Mouse (Mus musculus) layer of hippocampus, adult 8-10 months (tissue): ENCODE data around the gene Mrpl41. TPM values are rescaled to one million over a fixed set of nuclear protein-coding genes. Genes with fewer than 3 reads are reported as not detected.
"Not testable (repeated sequence)": the region's sequence is repeated elsewhere in the genome, so short reads cannot be mapped to it uniquely, and the experiment has no call there.

ENCODE experiments used
- DNase-seq, 2 experiments: peaks; one replicate each; pipeline ENCODE4 v3.0.0; 2022; ENCODE audit warnings: low spot score in 2 of 2
- total RNA-seq, 4 experiments: library from RNA; stranded (reverse); gene quantifications; 2 replicates each; pipeline ENCODE4 v1.2.4; 2022

Gene Mrpl41
- 10 to 100 TPM; 80.5 to 87.5 (median 85.1) TPM for total RNA-seq

- DNase-seq = peak; percentile 95 to 96
Observed at GRCm38 (mm10) chr2:24974906-24975703, at the start of gene Mrpl41. Gene Mrpl41 (minus strand): TSS chr2:24975098.

DNA sequence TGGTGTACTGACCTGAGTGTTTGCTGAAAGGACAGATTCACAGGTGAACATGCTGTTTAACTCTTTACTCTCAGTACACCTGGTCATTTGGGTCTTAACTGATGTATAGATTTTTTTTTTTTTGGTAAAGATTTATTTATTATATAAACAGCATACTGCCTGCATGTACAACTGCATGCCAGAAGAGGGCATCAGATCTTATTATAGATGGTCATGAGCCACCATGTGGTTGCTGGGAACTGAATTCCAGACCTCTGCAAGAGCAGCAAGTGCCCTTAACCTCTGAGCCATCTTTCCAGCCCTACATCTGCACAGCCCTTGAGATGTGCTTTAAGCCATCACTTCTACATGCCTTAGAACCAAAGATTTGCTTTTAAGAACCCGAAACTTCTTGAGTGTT is 47.8 kb upstream of the Mrpl41 start:
- no peak for DNase-seq

DNA sequence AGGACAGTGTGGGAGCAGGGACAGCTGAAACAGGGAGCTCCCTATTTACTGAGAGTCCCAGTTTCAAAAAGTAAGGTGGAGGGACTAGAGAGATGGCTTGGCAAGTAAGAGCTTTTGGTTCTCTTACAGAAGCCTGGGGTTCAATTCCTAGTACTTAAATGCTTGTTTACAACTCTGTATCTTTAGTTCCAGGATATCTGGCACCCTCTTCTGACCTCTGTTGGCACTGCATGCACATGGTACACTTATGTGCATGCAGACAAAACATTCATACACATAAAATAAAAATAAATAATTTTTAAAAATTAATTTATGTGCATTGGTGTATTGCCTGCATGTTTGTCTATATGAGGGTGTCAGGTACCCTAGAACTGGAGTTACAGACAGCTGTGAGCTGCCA is 33.4 kb upstream of the Mrpl41 start:
- DNase-seq = no peak

DNA sequence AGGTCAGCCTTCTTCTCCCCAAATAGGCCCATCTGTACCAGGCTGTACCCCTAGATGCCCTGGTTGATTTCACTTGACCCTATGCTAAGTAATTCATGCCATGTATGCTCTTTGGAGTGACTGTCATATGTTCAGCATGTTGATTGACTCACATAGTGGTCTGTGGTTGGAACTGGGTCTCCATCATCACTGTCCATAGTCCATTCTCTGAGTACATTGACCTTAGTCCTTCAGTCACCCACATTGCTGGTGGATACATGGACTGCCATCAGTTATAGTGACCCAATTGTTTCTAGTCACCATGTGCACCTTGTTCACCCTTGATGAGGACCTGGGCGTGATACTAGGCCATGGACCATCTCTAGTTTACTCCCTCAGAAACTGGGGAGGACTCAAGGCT is 31.9 kb upstream of the Mrpl41 start:
- DNase-seq = no peak

DNA sequence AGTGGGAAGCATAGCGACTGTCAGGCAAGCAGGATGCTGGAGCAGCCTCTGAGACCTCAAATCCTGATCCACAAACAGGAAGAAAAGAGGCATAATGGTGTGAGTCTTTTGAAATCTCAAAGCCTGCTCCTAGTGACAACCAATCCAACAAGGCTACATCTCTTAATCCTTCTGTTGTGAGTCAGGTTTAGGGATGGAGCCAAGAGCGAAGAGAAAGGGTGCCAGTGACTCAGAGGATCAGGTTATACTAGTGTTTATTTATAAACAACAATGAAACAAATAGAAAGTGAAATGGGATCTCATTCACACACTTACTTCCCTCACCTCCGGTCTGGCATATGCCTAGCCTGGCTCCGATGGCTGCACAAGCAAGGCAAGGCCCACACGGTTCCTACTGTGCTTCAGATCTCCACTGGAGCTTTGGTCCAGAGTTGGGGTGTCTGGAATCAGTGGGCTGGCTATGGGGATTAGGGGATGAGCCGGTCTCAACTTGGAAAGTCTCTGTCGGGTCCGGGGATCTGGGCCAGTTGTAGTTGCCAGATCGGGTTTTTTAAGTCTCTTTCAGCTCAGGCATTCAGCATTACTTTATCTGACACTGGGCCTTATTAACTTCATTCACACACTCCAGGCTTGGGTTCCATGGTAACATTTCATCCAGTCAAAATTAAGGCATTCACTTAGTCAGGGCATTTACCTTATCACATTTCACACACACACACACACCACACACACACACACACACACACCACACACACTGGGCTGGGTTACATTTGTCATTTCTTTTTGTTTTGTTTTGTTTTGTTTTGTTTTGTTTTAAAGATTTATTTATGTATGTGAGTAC is 29.3 kb upstream of the Mrpl41 start:
- no peak for DNase-seq

DNA sequence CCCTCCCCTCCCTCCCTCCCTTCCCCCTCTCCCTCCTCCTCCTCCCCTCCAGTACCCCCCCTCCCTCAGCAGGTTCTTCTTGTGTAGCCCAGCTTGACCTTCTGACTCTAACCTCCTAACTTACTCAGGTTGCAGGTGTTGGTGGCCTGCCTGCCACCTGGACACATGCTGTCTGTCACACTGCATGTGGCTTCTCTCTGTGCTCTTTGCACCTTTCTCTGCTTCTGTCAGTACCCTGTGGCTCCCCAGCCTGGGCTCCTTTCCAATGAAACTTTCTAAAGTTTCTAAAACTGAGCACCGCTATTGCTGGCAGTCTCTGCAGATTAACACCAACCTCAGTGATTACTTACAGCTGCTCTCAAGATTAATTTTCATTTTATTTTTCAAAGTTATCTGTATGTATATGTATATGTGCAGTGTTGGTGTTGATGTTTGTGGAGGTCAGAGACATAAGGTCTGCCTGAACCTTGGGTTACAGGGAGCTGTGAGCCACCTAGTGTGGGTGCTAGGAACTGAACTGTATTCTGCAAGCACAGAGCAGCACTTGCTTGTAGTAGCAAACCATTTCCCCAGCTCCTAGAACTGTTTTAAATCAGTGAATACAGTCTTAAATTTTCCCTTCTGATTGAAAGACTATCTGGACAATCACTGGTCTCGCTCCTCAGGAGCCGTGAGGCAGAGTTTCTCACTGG is 25.8 kb upstream of the Mrpl41 start:
- DNase-seq = no peak

DNA sequence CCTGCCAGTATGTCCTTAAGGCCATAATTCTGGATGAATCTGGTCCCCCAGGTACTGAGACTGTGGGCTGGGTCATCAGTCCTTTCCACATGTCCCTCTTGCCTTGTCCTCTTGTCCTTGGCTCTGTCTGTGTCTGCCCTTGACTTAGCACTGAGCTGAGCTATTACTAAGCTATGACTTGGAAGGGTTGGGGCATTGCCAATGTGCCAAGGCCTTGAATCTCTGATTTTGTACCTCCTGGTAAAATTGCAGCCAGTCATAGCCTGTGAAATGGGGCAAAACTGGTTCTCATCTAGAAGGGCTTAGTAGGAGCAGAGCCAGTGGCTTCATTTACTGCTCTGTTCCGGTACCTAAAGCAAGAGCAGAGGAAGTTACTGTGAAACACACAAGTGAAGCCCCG is 21.6 kb upstream of the Mrpl41 start:
- DNase-seq = no peak

DNA sequence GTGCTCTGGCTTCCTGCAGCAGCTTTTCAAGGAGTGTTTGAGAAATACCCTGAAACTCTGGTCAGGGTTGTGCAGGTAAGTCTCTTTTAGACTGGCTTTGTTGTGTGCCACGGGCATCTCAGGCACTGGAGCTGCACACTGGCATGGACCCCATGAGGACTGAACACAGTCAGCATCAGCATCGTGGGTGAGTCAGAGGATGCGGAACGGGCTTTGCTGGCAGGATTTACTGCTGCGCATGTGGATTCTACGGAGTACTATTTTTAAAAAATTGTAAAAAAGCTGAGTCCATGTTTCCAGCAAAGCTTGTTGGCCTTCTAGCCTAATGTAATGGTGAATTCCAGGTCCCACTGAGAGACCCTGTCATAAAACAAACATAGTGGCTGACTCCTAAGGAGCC is 20.4 kb upstream of the Mrpl41 start:
- peak in 1 of 2 experiments; percentile 51 for DNase-seq

GRCm38 (mm10) chr2:24987762-24988161 is 12.9 kb upstream of the Mrpl41 start:
- no peak for DNase-seq

DNA sequence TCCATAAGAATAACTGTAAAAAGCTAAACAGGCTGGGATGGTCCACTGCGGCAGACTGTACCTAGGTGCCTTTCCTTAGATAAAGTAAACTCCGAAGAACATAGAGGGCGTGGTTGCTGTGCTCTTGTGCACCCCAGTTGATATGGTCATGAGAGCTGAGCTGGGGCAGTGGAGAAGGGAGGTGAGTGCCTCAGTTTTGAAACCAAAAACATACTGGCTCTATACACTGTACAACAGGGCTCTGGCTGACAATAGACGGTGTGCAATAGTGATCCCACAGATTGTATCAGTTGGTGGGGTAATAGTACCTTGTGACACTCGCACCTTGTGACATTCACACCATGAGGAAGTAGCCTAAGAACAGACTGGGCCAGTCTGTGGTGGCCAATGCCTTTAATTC is 2.1 kb upstream of the Mrpl41 start:
- DNase-seq = no peak

- peak; percentile 45 to 56 for DNase-seq
Observed at GRCm38 (mm10) chr2:24975704-24976297, 903 bp upstream of the Mrpl41 start, which contains the start of gene Pnpla7. Gene Pnpla7 (plus strand): TSS chr2:24976033.

DNA sequence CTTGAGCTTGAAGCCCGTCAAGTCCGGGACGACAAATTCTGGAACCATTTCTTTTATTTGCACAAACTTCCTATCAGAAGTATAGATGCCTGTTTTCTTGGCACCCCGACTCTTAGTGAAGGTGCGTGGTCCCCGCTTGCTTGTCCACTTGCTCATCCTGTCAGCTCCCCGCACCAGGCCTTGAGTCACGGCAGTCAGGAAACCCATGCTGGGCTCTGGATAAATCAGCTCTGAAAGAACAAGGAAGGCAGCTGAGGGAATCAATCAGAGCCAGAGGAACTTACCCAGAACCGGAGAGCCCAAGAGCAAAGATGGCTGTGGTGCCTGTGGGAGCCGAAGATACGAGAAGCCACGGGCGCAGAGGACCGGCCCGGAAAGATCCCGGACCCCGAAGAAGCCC is 446 bp downstream of the Mrpl41 start:
- peak in 1 of 2 experiments; percentile 18 for DNase-seq

GRCm38 (mm10) chr2:24970386-24970785 is 4.5 kb downstream of the Mrpl41 start:
- DNase-seq = no peak

GRCm38 (mm10) chr2:24962304-24963000 is 12.4 kb downstream of the Mrpl41 start, which contains the start of gene Dph7:
Gene Dph7 (plus strand): TSS chr2:24962400.
- DNase-seq = peak; percentile 79 to 89

DNA sequence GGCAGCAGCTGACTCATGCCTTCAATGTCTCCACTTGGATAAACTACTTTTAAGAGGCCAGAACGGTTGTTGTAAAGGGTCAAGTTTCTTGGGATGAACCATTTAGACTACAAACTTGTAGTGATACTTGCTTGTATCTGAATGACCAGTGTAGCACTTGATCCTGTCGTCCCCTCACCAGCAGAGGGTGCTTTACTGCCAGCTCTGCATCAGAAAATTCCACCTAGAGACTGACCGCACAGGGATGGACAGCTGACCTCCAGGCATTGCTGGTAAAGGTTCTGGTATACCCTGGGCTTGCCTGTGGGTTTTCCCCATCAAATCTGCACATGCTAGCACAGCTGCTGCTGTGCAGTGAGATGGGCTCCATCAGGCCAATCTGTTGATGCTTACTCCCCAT is 14.0 kb downstream of the Mrpl41 start:
- DNase-seq = no peak

- no peak for DNase-seq
Observed at GRCm38 (mm10) chr2:24952537-24953055, 22.3 kb downstream of the Mrpl41 start.

GRCm38 (mm10) chr2:24950189-24950535 is 24.7 kb downstream of the Mrpl41 start:
- DNase-seq = no peak

- DNase-seq = peak; percentile 94 to 97
Observed at GRCm38 (mm10) chr2:24949421-24950188, 25.3 kb downstream of the Mrpl41 start, which contains the start of gene Zmynd19. Gene Zmynd19 (plus strand): TSS chr2:24949792.

DNA sequence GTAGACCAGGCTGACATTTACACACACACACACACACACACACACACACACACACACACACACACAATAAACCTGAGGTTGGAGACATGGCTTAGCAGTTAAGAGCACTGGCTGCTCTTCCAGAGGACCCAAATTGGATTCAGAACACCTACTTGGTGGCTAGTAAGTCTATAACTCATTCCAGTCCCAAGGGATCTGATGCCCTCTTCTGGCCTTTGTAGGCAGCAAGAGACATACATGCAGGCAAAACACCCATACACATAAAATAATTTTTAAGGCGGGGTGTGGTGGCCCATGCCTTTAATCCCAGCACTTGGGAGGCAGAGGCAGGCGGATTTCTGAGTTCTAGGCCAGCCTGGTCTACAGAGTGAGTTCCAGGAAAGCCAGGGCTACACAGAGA is 30.6 kb downstream of the Mrpl41 start:
- DNase-seq = not testable (repeated sequence)

- DNase-seq = no peak
Observed at GRCm38 (mm10) chr2:24942092-24942491, 32.8 kb downstream of the Mrpl41 start.
